Mouse (Mus musculus) stomach, embryonic 14.5 days (tissue): ENCODE measurements around the gene Paip2b. TPM values are rescaled to one million over a fixed set of nuclear protein-coding genes. Genes with fewer than 3 reads are reported as not detected.

Experiments
- ATAC-seq: fragments of 200-750 bp; cut with Nextera tagmentation; 2 replicates; pipeline ENCODE4 v1.8.0; 2017; ENCODE audit warnings: low read depth, moderate TSS enrichment; ENCODE audit not compliant: insufficient number of reproducible peaks, insufficient read depth, low FRiP score
- H3K27ac ChIP-seq: fragments of 300-500 bp; sonication (generic); 2 replicates; pipeline ENCODE4 v1.5.1; 2014; ENCODE audit warnings: mild to moderate bottlenecking, low read length, moderate library complexity, mixed read lengths
- H3K27me3 ChIP-seq: fragments of 300-500 bp; sonication (generic); 2 replicates; pipeline ENCODE4 v1.6.1; 2014; ENCODE audit warnings: low read length, control low read depth, mixed read lengths; ENCODE audit not compliant: control insufficient read depth, insufficient read depth
- H3K36me3 ChIP-seq: fragments of 300-500 bp; sonication (generic); 2 replicates; pipeline ENCODE4 v1.6.1; 2014; ENCODE audit warnings: mild to moderate bottlenecking, control low read depth, low read length, moderate library complexity, mixed read lengths; ENCODE audit not compliant: control insufficient read depth, insufficient read depth
- H3K4me1 ChIP-seq: fragments of 300-500 bp; sonication (generic); 2 replicates; pipeline ENCODE4 v1.6.1; 2014; ENCODE audit warnings: low read length, control low read depth, mixed read lengths; ENCODE audit not compliant: control insufficient read depth, insufficient read depth
- H3K4me2 ChIP-seq: fragments of 300-500 bp; sonication (generic); replicated peaks from 2 replicates; pipeline ENCODE4 v1.6.1; 2014; ENCODE audit warnings: low read depth, low read length, control low read depth
- H3K4me3 ChIP-seq: fragments of 300-500 bp; sonication (generic); 2 replicates; pipeline ENCODE4 v1.5.1; 2014; ENCODE audit warnings: low read depth, low read length, control low read depth
- H3K9ac ChIP-seq: fragments of 300-500 bp; sonication (generic); replicated peaks from 2 replicates; pipeline ENCODE4 v1.6.1; 2014; ENCODE audit warnings: low read depth, mild to moderate bottlenecking, control low read depth, low read length, moderate library complexity, mixed read lengths
- H3K9me3 ChIP-seq: fragments of 300-500 bp; sonication (generic); 2 replicates; pipeline ENCODE4 v1.6.1; 2016; ENCODE audit warnings: low read depth, low read length, control low read depth; ENCODE audit not compliant: control insufficient read depth
- WGBS: fragments of 180-500 bp; shearing (Covaris S2); extraction: QIAGEN DNeasy Blood & Tissue Kit; methylation state at CpG from one replicate; pipeline ENCODE4 v1.1.7; 2014; 5-methylcytosine and 5-hydroxymethylcytosine counted together
- polyA plus RNA-seq: library from polyadenylated mRNA; unstranded; fragments of >200 nt; fragmentation: Nextera tagmentation; extraction: Ambion mirVana; gene quantifications from 2 replicates; pipeline ENCODE4 v1.2.1, GENCODE M21; 2014

Paip2b gene
- polyA plus RNA-seq, 1 experiment from 2014 or later = 20.7 TPM

DNA sequence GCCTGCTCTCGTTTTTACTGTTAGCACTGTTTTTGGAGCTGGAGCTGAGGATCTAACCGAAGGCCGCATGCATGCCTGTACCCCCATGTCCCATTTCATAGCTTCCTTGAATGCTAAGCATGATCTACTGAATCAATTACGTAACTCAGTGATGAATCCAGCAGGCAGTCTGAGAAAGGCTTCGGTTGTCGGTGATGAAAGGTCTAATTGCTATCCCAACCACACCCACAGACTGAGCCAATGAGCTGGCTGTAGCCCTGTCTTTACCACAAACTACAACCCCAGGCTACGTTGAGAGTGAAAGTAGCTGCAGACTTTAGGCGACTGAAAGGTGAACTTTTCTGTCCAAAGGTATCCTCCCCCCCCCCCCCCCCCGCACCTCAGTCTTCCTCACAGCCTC, 57.4 kb downstream of the Paip2b start:
- peak overlapping the region; percentile 90; the same call in 1 of the 2 replicates for H3K9ac ChIP-seq
- ATAC-seq = no peak
- H3K9me3 ChIP-seq = no peaks in the 10 kb centered on the region
- no peak overlapping the region for H3K27ac ChIP-seq
- H3K4me2 ChIP-seq = peak overlapping the region; percentile 78
- H3K36me3 ChIP-seq = peaks cover 13% of the 10 kb centered on the region
- peak overlapping the region; percentile 85 for H3K4me3 ChIP-seq
- no peaks in the 10 kb centered on the region for H3K27me3 ChIP-seq
- WGBS = 55% methylated on average over 9 of the region's 9 CpGs
- peaks cover 15% of the 10 kb centered on the region; the same call in 1 of the 2 replicates for H3K4me1 ChIP-seq

DNA sequence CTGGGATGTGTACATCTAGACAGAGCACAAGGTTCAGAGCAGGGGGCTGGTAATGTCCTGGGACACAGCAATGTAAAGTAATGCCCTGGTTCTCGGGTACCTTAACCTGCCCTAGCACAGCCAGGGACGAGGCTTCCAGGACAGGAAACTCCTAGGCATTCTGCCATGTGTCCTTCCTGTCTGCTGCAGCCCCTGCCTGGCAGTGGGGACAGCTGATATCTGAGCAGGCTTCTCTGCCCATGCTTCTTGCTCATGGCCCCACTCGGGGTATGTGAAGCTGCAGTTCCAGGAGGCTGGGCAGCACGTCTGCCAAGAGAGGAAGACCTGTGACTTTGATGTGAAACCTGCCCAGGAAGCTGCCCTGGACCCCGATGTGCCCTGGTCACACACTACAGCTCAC, 63.1 kb downstream of the Paip2b start:
- H3K9me3 ChIP-seq = no peaks in the 10 kb centered on the region
- no peak overlapping the region for H3K27ac ChIP-seq
- no peaks in the 10 kb centered on the region for H3K4me1 ChIP-seq
- H3K4me3 ChIP-seq = no peak overlapping the region
- WGBS = 80% methylated on average over 5 of the region's 5 CpGs
- ATAC-seq = no peak
- no peak overlapping the region for H3K4me2 ChIP-seq
- no peaks in the 10 kb centered on the region for H3K27me3 ChIP-seq
- H3K9ac ChIP-seq = no peak overlapping the region
- peaks cover 13% of the 10 kb centered on the region for H3K36me3 ChIP-seq

DNA sequence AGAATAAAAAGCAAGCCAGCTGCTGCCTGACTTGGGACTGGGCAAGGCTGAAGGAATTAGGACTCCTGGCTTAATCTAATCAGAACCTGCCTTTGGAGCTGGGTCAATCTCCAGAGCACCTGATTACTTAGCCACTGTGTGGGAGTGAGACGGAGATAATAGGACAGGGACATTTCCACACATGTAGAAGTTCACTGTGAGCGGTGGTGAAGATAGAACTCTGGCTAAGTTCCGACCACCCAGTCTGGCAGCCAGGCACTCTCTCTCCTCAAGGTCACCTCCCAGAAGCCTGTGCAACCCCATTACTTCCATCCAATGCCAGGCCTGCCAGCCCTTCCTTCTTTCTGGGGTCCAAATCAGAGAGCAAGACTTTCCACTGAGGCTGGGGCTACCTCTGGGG, 64.6 kb downstream of the Paip2b start:
- Histone ChIP-seq H3K4me3 (no peak overlapping the region), H3K27ac (no peak overlapping the region), H3K36me3 (peaks cover 13% of the 10 kb centered on the region), H3K9me3 (no peaks in the 10 kb centered on the region), H3K9ac (no peak overlapping the region), H3K4me1 (peaks cover 5% of the 10 kb centered on the region; the same call in 1 of the 2 replicates), H3K27me3 (peaks cover 6% of the 10 kb centered on the region), H3K4me2 (no peak overlapping the region)
- no peak for ATAC-seq
- WGBS = 79% methylated on average over 3 of the region's 3 CpGs

DNA sequence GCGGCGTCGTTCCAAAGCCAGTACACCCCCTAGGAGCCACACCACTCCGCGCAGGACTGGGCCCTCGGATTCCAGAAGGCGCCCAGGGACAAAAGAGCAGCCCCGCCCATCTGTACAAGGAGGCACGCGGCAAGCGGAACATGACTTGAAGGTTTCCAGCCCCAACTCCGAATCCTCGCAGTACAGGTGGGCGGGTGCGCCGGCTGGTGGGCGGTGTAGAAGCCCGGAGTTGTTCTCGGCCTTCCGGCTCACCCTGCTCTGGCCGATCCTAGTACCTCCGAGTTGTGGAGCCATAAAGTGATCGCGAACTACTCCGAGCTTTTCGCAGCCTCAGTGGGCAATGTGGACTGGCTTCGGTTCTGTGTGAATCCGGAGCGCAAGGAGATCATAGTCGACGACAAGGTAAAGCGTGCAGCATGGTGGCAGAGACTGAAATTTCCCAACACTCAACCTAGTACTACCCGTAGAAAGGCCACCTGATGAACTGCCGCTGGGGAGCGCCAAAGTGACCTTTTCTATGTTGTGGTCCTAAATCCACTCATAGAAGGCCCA, 68.6 kb downstream of the Paip2b start:
- Histone ChIP-seq H3K4me1 (peaks cover 5% of the 10 kb centered on the region; the same call in 1 of the 2 replicates), H3K4me3 (peak overlapping the region; percentile 29), H3K9ac (peak overlapping the region; percentile 25; the same call in 1 of the 2 replicates), H3K27me3 (peaks cover 27% of the 10 kb centered on the region), H3K36me3 (no peaks in the 10 kb centered on the region), H3K9me3 (no peaks in the 10 kb centered on the region), H3K4me2 (peak overlapping the region; percentile 66), H3K27ac (no peak overlapping the region)
- ATAC-seq = peak; percentile 84
- WGBS = 1% methylated on average over 35 of the region's 35 CpGs

DNA sequence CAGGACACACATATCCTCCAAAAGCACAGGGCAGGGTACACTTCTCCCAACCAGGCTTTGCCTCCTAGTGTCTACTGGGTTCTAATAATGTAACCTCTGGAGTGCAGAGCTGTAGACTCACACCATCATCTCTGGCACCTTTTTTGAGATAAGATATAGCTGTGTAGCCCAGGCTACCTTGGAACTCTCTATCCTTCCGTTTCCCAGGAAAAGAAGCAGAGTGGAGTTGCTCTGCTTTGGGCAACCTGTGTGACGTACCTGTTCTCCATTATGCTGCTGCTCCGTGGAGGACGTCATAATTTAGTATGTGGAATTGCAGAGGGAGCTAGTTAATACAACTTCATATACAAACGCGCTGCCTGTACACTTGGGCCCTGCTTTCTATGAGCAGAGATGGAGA, 69.2 kb downstream of the Paip2b start, which contains the start of gene Ankrd53:
Ankrd53 (plus strand) TSS at position 301 of the 400 bp plus-strand sequence.
- no peaks in the 10 kb centered on the region for H3K9me3 ChIP-seq
- peak within 1 kb of the TSS; percentile 29 for H3K4me3 ChIP-seq
- H3K9ac ChIP-seq = peak within 1 kb of the TSS; percentile 25; the same call in 1 of the 2 replicates
- H3K36me3 ChIP-seq = no peaks in the 10 kb centered on the region
- no peak within 1 kb of the TSS for H3K27ac ChIP-seq
- peaks cover 5% of the 10 kb centered on the region; the same call in 1 of the 2 replicates for H3K4me1 ChIP-seq
- H3K4me2 ChIP-seq = peak within 1 kb of the TSS; percentile 66
- no peak for ATAC-seq
- 25% methylated on average over 6 of the region's 6 CpGs for WGBS
- peaks cover 33% of the 10 kb centered on the region for H3K27me3 ChIP-seq

DNA sequence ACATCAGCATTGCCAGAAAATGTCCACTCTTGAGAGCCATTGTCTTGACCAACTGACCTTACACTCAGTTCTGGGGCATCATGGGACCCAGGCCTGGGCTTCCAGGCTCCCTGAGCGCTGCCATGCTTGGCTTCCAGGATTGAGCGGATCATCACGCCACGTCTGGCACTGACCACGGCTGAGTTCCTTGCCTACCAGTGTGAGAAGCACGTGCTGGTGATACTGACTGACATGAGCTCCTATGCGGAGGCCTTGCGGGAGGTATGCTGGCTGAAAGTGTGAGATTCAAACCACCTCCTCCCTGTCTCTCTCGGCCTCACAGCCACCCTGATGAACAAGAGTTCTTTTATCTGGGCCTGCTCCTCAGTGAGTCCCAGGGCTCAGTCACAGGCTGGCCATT, 75.5 kb downstream of the Paip2b start:
- Histone ChIP-seq H3K4me1 (no peaks in the 10 kb centered on the region), H3K4me2 (no peak overlapping the region), H3K9me3 (no peaks in the 10 kb centered on the region), H3K4me3 (no peak overlapping the region), H3K9ac (no peak overlapping the region), H3K27ac (no peak overlapping the region), H3K36me3 (no peaks in the 10 kb centered on the region), H3K27me3 (peaks cover 33% of the 10 kb centered on the region)
- ATAC-seq = no peak
- 69% methylated on average over 9 of the region's 9 CpGs for WGBS

Other genes with a start within 250 kb of the Paip2b start
- gene Clec4f, start 175.6 kb downstream of the Paip2b start, polyA plus RNA-seq = not detected in 2 replicates
- not detected in 2 replicates for gene Cd207, start 153.9 kb downstream of the Paip2b start, polyA plus RNA-seq
- gene Vax2, start 120.5 kb downstream of the Paip2b start, polyA plus RNA-seq = not detected in 2 replicates
- gene Atp6v1b1, start 88.8 kb downstream of the Paip2b start, polyA plus RNA-seq = 0.42 and 0.45 TPM in 2 replicates
- 0.20 TPM in 1 of 2 replicates, not detected in the other for gene Ankrd53, start 69.1 kb downstream of the Paip2b start, polyA plus RNA-seq
- 68.1 and 75.4 TPM in 2 replicates for gene Tex261, start 55.9 kb downstream of the Paip2b start, polyA plus RNA-seq
- gene Nagk, start 36.8 kb downstream of the Paip2b start, polyA plus RNA-seq = 61.5 and 63.1 TPM in 2 replicates
- gene Zfp638, start 35.4 kb upstream of the Paip2b start, polyA plus RNA-seq = 92.0 and 94.4 TPM in 2 replicates
- 11.2 and 12.4 TPM in 2 replicates for gene Dysf, start 176.8 kb upstream of the Paip2b start, polyA plus RNA-seq